Mouse (Mus musculus): Measurements from ENCODE around the gene Ndufaf2.

The Ndufaf2 gene

GRCm38 (mm10) chr13:108138403-108138977 lies 19.9 kb downstream of the Ndufaf2 start:
- no peak for DNase-seq (ENCODE audit: low spot score)

- DNase-seq (ENCODE audit: low spot score): no peak
Observed at GRCm38 (mm10) chr13:108135617-108136016, 22.8 kb downstream of the Ndufaf2 start.

GRCm38 (mm10) chr13:108132031-108132819 lies 26.2 kb downstream of the Ndufaf2 start:
- DNase-seq (ENCODE audit: low spot score): no peak

GRCm38 (mm10) chr13:108130737-108131136 lies 27.7 kb downstream of the Ndufaf2 start:
- DNase-seq (ENCODE audit: low spot score): no peak

GRCm38 (mm10) chr13:108129070-108129469 lies 29.4 kb downstream of the Ndufaf2 start:
- peak; percentile 25 for DNase-seq (ENCODE audit: low spot score)

GRCm38 (mm10) chr13:108127883-108128282 lies 30.5 kb downstream of the Ndufaf2 start:
- DNase-seq (ENCODE audit: low spot score): no peak

- DNase-seq (ENCODE audit: low spot score): peak; percentile 52
Observed at GRCm38 (mm10) chr13:108127130-108127529, 31.3 kb downstream of the Ndufaf2 start.

GRCm38 (mm10) chr13:108126246-108126645 lies 32.2 kb downstream of the Ndufaf2 start:
- DNase-seq (ENCODE audit: low spot score): no peak

- DNase-seq (ENCODE audit: low spot score): no peak
Observed at GRCm38 (mm10) chr13:108124096-108124495, 34.3 kb downstream of the Ndufaf2 start.

- DNase-seq (ENCODE audit: low spot score): no peak
Observed at GRCm38 (mm10) chr13:108123109-108123723, 35.2 kb downstream of the Ndufaf2 start.

- peak; percentile 20 for DNase-seq (ENCODE audit: low spot score)
Observed at GRCm38 (mm10) chr13:108119411-108120310, 38.8 kb downstream of the Ndufaf2 start.

- no peak for DNase-seq (ENCODE audit: low spot score)
Observed at GRCm38 (mm10) chr13:108118188-108118587, 40.2 kb downstream of the Ndufaf2 start.

GRCm38 (mm10) chr13:108117654-108118053 lies 40.8 kb downstream of the Ndufaf2 start:
- no peak for DNase-seq (ENCODE audit: low spot score)

- DNase-seq (ENCODE audit: low spot score): no peak
Observed at GRCm38 (mm10) chr13:108114257-108114656, 44.2 kb downstream of the Ndufaf2 start.

- no peak for DNase-seq (ENCODE audit: low spot score)
Observed at GRCm38 (mm10) chr13:108113536-108113935, 44.9 kb downstream of the Ndufaf2 start.

GRCm38 (mm10) chr13:108110929-108111328 lies 47.5 kb downstream of the Ndufaf2 start:
- DNase-seq (ENCODE audit: low spot score): no peak

- DNase-seq (ENCODE audit: low spot score): no peak
Observed at GRCm38 (mm10) chr13:108100700-108101099, 57.7 kb downstream of the Ndufaf2 start.

GRCm38 (mm10) chr13:108096446-108096845 lies 62.0 kb downstream of the Ndufaf2 start:
- DNase-seq (ENCODE audit: low spot score): no peak

- DNase-seq (ENCODE audit: low spot score): no peak
Observed at GRCm38 (mm10) chr13:108095617-108096016, 62.8 kb downstream of the Ndufaf2 start.

GRCm38 (mm10) chr13:108094681-108095080 lies 63.7 kb downstream of the Ndufaf2 start:
- DNase-seq (ENCODE audit: low spot score): no peak

- DNase-seq (ENCODE audit: low spot score): no peak
Observed at GRCm38 (mm10) chr13:108092290-108092689, 66.1 kb downstream of the Ndufaf2 start.

GRCm38 (mm10) chr13:108086724-108087123 lies 71.7 kb downstream of the Ndufaf2 start:
- DNase-seq (ENCODE audit: low spot score): no peak

Data from MN1 (cell line).